Mouse (Mus musculus): ENCODE measurements around the gene Rpl9. TPM values are rescaled to one million over a fixed set of nuclear protein-coding genes. Genes with fewer than 3 reads are reported as not detected.
A peak's percentile ranks its signal among the peaks of the same experiment; 100 is the strongest.

Gene Rpl9
- polyA plus RNA-seq, 1 experiment: 148 TPM

- TF ChIP-seq CTCF (IDR thresholded peaks at IDR 0.05; ENCODE audit: control insufficient read depth, insufficient read depth, insufficient replicate concordance, low read depth, low read length) (no peak), POLR2A (IDR thresholded peaks at IDR 0.05; ENCODE audit: control insufficient read depth, low read depth, low read length) (no peak)
- Histone ChIP-seq H3K4me3 (ENCODE audit: control insufficient read depth, low read depth, low read length) (no peak overlapping the region), H3K27me3 (ENCODE audit: control insufficient read depth, insufficient read depth, low read length) (no peaks in the 10 kb centered on the region), H3K4me1 (ENCODE audit: control insufficient read depth, insufficient read depth, low read length) (no peaks in the 10 kb centered on the region), H3K27ac (ENCODE audit: control insufficient read depth, insufficient read depth, low read depth, low read length) (no peak overlapping the region), H3K36me3 (ENCODE audit: control insufficient read depth, insufficient read depth, low read length) (no peaks in the 10 kb centered on the region; the same call in 1 of the 2 replicates)
These were observed 16.7 kb upstream of the Rpl9 start for GRCm38 (mm10) chr5:65407989-65408388.

- no peaks in the 10 kb centered on the region for H3K4me1 ChIP-seq (ENCODE audit: control insufficient read depth, insufficient read depth, low read length)
- H3K36me3 ChIP-seq (ENCODE audit: control insufficient read depth, insufficient read depth, low read length): no peaks in the 10 kb centered on the region; the same call in none of the 2 replicates
- H3K4me3 ChIP-seq (ENCODE audit: control insufficient read depth, low read depth, low read length): no peak overlapping the region
- H3K27me3 ChIP-seq (ENCODE audit: control insufficient read depth, insufficient read depth, low read length): no peaks in the 10 kb centered on the region
- H3K27ac ChIP-seq (ENCODE audit: control insufficient read depth, insufficient read depth, low read depth, low read length): no peak overlapping the region
- TF ChIP-seq CTCF (IDR thresholded peaks at IDR 0.05; ENCODE audit: control insufficient read depth, insufficient read depth, insufficient replicate concordance, low read depth, low read length): peak; percentile 51; the same call in 1 of the 2 replicates
- TF ChIP-seq POLR2A (IDR thresholded peaks at IDR 0.05; ENCODE audit: control insufficient read depth, low read depth, low read length): no peak
These were observed 10.2 kb upstream of the Rpl9 start for GRCm38 (mm10) chr5:65401251-65401994.

- TF ChIP-seq CTCF (IDR thresholded peaks at IDR 0.05; ENCODE audit: control insufficient read depth, insufficient read depth, insufficient replicate concordance, low read depth, low read length): no peak
- no peak overlapping the region for H3K4me3 ChIP-seq (ENCODE audit: control insufficient read depth, low read depth, low read length)
- H3K27ac ChIP-seq (ENCODE audit: control insufficient read depth, insufficient read depth, low read depth, low read length): no peak overlapping the region
- no peaks in the 10 kb centered on the region for H3K36me3 ChIP-seq (ENCODE audit: control insufficient read depth, insufficient read depth, low read length)
- H3K27me3 ChIP-seq (ENCODE audit: control insufficient read depth, insufficient read depth, low read length): no peaks in the 10 kb centered on the region
- peaks cover 2% of the 10 kb centered on the region for H3K4me1 ChIP-seq (ENCODE audit: control insufficient read depth, insufficient read depth, low read length)
These were observed 3.2 kb upstream of the Rpl9 start for GRCm38 (mm10) chr5:65394425-65394824.

- H3K27ac ChIP-seq (ENCODE audit: control insufficient read depth, insufficient read depth, low read depth, low read length): peak overlapping the region; percentile 86
- H3K4me1 ChIP-seq (ENCODE audit: control insufficient read depth, insufficient read depth, low read length): peaks cover 2% of the 10 kb centered on the region
These were observed 509 bp upstream of the Rpl9 start for GRCm38 (mm10) chr5:65391753-65392152.

GRCm38 (mm10) chr5:65387008-65387867 is 4.0 kb downstream of the Rpl9 start:
- TF ChIP-seq POLR2A (IDR thresholded peaks at IDR 0.05; ENCODE audit: control insufficient read depth, low read depth, low read length) (no peak), CTCF (IDR thresholded peaks at IDR 0.05; ENCODE audit: control insufficient read depth, insufficient read depth, insufficient replicate concordance, low read depth, low read length) (no peak)
- Histone ChIP-seq H3K4me1 (ENCODE audit: control insufficient read depth, insufficient read depth, low read length) (peaks cover 2% of the 10 kb centered on the region), H3K36me3 (ENCODE audit: control insufficient read depth, insufficient read depth, low read length) (peaks cover 3% of the 10 kb centered on the region), H3K27ac (ENCODE audit: control insufficient read depth, insufficient read depth, low read depth, low read length) (no peak overlapping the region), H3K27me3 (ENCODE audit: control insufficient read depth, insufficient read depth, low read length) (no peaks in the 10 kb centered on the region), H3K4me3 (ENCODE audit: control insufficient read depth, low read depth, low read length) (no peak overlapping the region)

More at GRCm38 (mm10) chr5:65391753-65392152, 509 bp upstream of the Rpl9 start:
- H3K27me3 ChIP-seq (ENCODE audit: control insufficient read depth, insufficient read depth, low read length): no peaks in the 10 kb centered on the region
- peaks cover 3% of the 10 kb centered on the region for H3K36me3 ChIP-seq (ENCODE audit: control insufficient read depth, insufficient read depth, low read length)
- TF ChIP-seq CTCF (IDR thresholded peaks at IDR 0.05; ENCODE audit: control insufficient read depth, insufficient read depth, insufficient replicate concordance, low read depth, low read length) (no peak), POLR2A (IDR thresholded peaks at IDR 0.05; ENCODE audit: control insufficient read depth, low read depth, low read length) (no peak)
- peak overlapping the region; percentile 95 for H3K4me3 ChIP-seq (ENCODE audit: control insufficient read depth, low read depth, low read length)

- H3K27me3 ChIP-seq (ENCODE audit: control insufficient read depth, insufficient read depth, low read length): no peaks in the 10 kb centered on the region
- H3K36me3 ChIP-seq (ENCODE audit: control insufficient read depth, insufficient read depth, low read length): peaks cover 3% of the 10 kb centered on the region
- H3K4me3 ChIP-seq (ENCODE audit: control insufficient read depth, low read depth, low read length): no peak overlapping the region
- TF ChIP-seq POLR2A (IDR thresholded peaks at IDR 0.05; ENCODE audit: control insufficient read depth, low read depth, low read length): no peak
- no peak overlapping the region for H3K27ac ChIP-seq (ENCODE audit: control insufficient read depth, insufficient read depth, low read depth, low read length)
- H3K4me1 ChIP-seq (ENCODE audit: control insufficient read depth, insufficient read depth, low read length): peaks cover 2% of the 10 kb centered on the region
These were observed 5.5 kb downstream of the Rpl9 start for GRCm38 (mm10) chr5:65385704-65386103.

GRCm38 (mm10) chr5:65374746-65375145 is 16.5 kb downstream of the Rpl9 start:
- H3K36me3 ChIP-seq (ENCODE audit: control insufficient read depth, insufficient read depth, low read length): no peaks in the 10 kb centered on the region
- TF ChIP-seq POLR2A (IDR thresholded peaks at IDR 0.05; ENCODE audit: control insufficient read depth, low read depth, low read length) (no peak), CTCF (IDR thresholded peaks at IDR 0.05; ENCODE audit: control insufficient read depth, insufficient read depth, insufficient replicate concordance, low read depth, low read length) (no peak)
- H3K27me3 ChIP-seq (ENCODE audit: control insufficient read depth, insufficient read depth, low read length): no peaks in the 10 kb centered on the region
- H3K27ac ChIP-seq (ENCODE audit: control insufficient read depth, insufficient read depth, low read depth, low read length): no peak overlapping the region
- no peak overlapping the region for H3K4me3 ChIP-seq (ENCODE audit: control insufficient read depth, low read depth, low read length)
- no peaks in the 10 kb centered on the region for H3K4me1 ChIP-seq (ENCODE audit: control insufficient read depth, insufficient read depth, low read length)
